Mouse (Mus musculus): ENCODE data around the gene Ndufa6.

Gene Ndufa6

GRCm38 (mm10) chr15:82341675-82342542, 12.2 kb downstream of the Ndufa6 start:
- DNase-seq (ENCODE audit: low spot score): no peak

GRCm38 (mm10) chr15:82341036-82341501, 13.1 kb downstream of the Ndufa6 start:
- no peak for DNase-seq (ENCODE audit: low spot score)

GRCm38 (mm10) chr15:82340414-82341035, 13.6 kb downstream of the Ndufa6 start:
- no peak for DNase-seq (ENCODE audit: low spot score)

- no peak for DNase-seq (ENCODE audit: low spot score)
Measured at GRCm38 (mm10) chr15:82339634-82340254, 14.4 kb downstream of the Ndufa6 start.

GRCm38 (mm10) chr15:82339150-82339549, 15.0 kb downstream of the Ndufa6 start:
- DNase-seq (ENCODE audit: low spot score): no peak

GRCm38 (mm10) chr15:82338593-82339112, 15.5 kb downstream of the Ndufa6 start, which contains the start of the genes Naga, Pheta2 and Smdt1:
TSS of gene Naga (minus strand) at chr15:82338925.
TSS of gene Pheta2 (plus strand) at chr15:82338942.
TSS of gene Smdt1 (plus strand) at chr15:82338959.
- peak; percentile 95 for DNase-seq (ENCODE audit: low spot score)

GRCm38 (mm10) chr15:82337875-82338274, 16.2 kb downstream of the Ndufa6 start:
- DNase-seq (ENCODE audit: low spot score): no peak

- no peak for DNase-seq (ENCODE audit: low spot score)
Measured at GRCm38 (mm10) chr15:82336629-82337028, 17.5 kb downstream of the Ndufa6 start.

- no peak for DNase-seq (ENCODE audit: low spot score)
Measured at GRCm38 (mm10) chr15:82335194-82335593, 18.9 kb downstream of the Ndufa6 start.

GRCm38 (mm10) chr15:82325382-82325781, 28.7 kb downstream of the Ndufa6 start:
- no peak for DNase-seq (ENCODE audit: low spot score)

GRCm38 (mm10) chr15:82322195-82322594, 31.9 kb downstream of the Ndufa6 start:
- no peak for DNase-seq (ENCODE audit: low spot score)

GRCm38 (mm10) chr15:82319613-82320012, 34.5 kb downstream of the Ndufa6 start:
- DNase-seq (ENCODE audit: low spot score): no peak

- DNase-seq (ENCODE audit: low spot score): no peak
Measured at GRCm38 (mm10) chr15:82317839-82318238, 36.3 kb downstream of the Ndufa6 start.

- DNase-seq (ENCODE audit: low spot score): no peak
Measured at GRCm38 (mm10) chr15:82308416-82308815, 45.7 kb downstream of the Ndufa6 start.

- no peak for DNase-seq (ENCODE audit: low spot score)
Measured at GRCm38 (mm10) chr15:82307107-82307506, 47.0 kb downstream of the Ndufa6 start.
